Mouse (Mus musculus): ENCODE measurements around the gene Gstm5.

DNA sequence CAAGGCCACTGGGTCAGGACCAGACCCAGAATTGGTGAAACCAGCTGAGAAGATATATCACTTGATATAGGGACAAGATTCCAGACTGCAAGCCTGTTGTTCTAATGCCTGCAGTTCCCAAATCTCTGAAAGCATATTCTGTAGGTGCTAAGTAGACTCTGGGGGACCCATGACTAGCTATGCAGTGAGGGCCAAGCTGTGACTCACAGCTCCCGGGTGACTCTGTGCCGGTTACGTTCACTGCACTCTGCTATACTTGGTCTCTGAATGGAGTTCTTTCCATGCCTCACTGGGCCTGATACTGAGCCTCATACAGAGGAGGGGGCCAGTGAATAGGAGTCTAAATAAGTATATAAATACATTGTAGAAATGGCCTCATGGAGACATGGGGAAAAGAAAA lies 32.2 kb downstream of the Gstm5 start:
- TF ChIP-seq GATA1 (IDR thresholded peaks at IDR 0.05; ENCODE audit: borderline replicate concordance, low read length) (no peak), FLI1 (IDR thresholded peaks at IDR 0.05; ENCODE audit: low read length) (no peak)

All from megakaryocyte, embryonic 14.5 days (primary cell).